Mouse (Mus musculus) midbrain, postnatal 0 days (tissue): ENCODE results near the gene D330045A20Rik. TPM values are rescaled to one million over a fixed set of nuclear protein-coding genes. Genes with fewer than 3 reads are reported as not detected.
A peak's percentile ranks its signal among the peaks of the same experiment; 100 is the strongest.
"Not testable (repeated sequence)": the region's sequence is repeated elsewhere in the genome, so short reads cannot be mapped to it uniquely, and the experiment has no call there.

ENCODE experiments used
- ATAC-seq: fragments of 200-750 bp; cut with Nextera tagmentation; 2 replicates; pipeline ENCODE4 v1.8.0; 2017; ENCODE audit warnings: moderate number of reproducible peaks, mild to moderate bottlenecking, moderate TSS enrichment, moderate library complexity; ENCODE audit not compliant: low FRiP score
- DNase-seq: peaks from one replicate; pipeline ENCODE4 v3.0.0-alpha.2; 2015; ENCODE audit warnings: low spot score
- H3K27ac ChIP-seq: fragments of 300-500 bp; sonication (generic); 2 replicates; pipeline ENCODE4 v1.5.1; 2014; ENCODE audit warnings: low read depth, mild to moderate bottlenecking, low read length, mixed read lengths
- H3K27me3 ChIP-seq: fragments of 300-500 bp; sonication (generic); 2 replicates; pipeline ENCODE4 v1.6.1; 2014; ENCODE audit warnings: low read length, control low read depth, mixed read lengths; ENCODE audit not compliant: insufficient read depth
- H3K36me3 ChIP-seq: fragments of 300-500 bp; sonication (generic); 2 replicates; pipeline ENCODE4 v1.6.1; 2014; ENCODE audit warnings: low read length, control low read depth, mixed read lengths; ENCODE audit not compliant: insufficient read depth
- H3K4me1 ChIP-seq: fragments of 300-500 bp; sonication (generic); 2 replicates; pipeline ENCODE4 v1.6.1; 2014; ENCODE audit warnings: mild to moderate bottlenecking, control low read depth, antibody characterized with exemption, low read length, mixed read lengths; ENCODE audit not compliant: insufficient read depth
- H3K4me2 ChIP-seq: fragments of 300-500 bp; sonication (generic); 2 replicates; pipeline ENCODE4 v1.6.1; 2014; ENCODE audit warnings: low read depth, mild to moderate bottlenecking, low read length, mixed read lengths; ENCODE audit not compliant: poor library complexity, severe bottlenecking
- H3K4me3 ChIP-seq: fragments of 300-500 bp; sonication (generic); 2 replicates; pipeline ENCODE4 v1.5.1; 2014; ENCODE audit warnings: low read depth, mild to moderate bottlenecking, low read length, moderate library complexity
- H3K9ac ChIP-seq: fragments of 300-500 bp; sonication (generic); replicated peaks from 2 replicates; pipeline ENCODE4 v1.6.1; 2014; ENCODE audit warnings: mild to moderate bottlenecking, low read length, moderate library complexity, mixed read lengths; ENCODE audit not compliant: poor library complexity, severe bottlenecking
- H3K9me3 ChIP-seq: fragments of 300-500 bp; sonication (generic); 2 replicates; pipeline ENCODE4 v1.6.1; 2016; ENCODE audit warnings: low read length, control low read depth
- CTCF ChIP-seq: IDR thresholded peaks from 2 replicates; pipeline ENCODE4 v1.5.1; 2016; ENCODE audit warnings: antibody characterized with exemption, mild to moderate bottlenecking
- WGBS: fragments of 180-500 bp; shearing (Covaris S2); extraction: QIAGEN DNeasy Blood & Tissue Kit; methylation state at CpG from one replicate; pipeline ENCODE4 v1.1.7; 2014; 5-methylcytosine and 5-hydroxymethylcytosine counted together
- polyA plus RNA-seq: library from polyadenylated mRNA; unstranded; fragments of >200 nt; fragmentation: Nextera tagmentation; extraction: Ambion mirVana; gene quantifications from 2 replicates; pipeline ENCODE4 v1.2.1, GENCODE M21; 2015
- total RNA-seq: library from RNA; depleted of rRNA; stranded (reverse); fragments of >200 nt; gene quantifications from 2 replicates; pipeline ENCODE4 v1.2.3, GENCODE M21; 2014; rRNA removed

The D330045A20Rik gene
- total RNA-seq (0.60 and 0.61 TPM in 2 replicates), polyA plus RNA-seq (1.4 and 1.7 TPM in 2 replicates)

DNA sequence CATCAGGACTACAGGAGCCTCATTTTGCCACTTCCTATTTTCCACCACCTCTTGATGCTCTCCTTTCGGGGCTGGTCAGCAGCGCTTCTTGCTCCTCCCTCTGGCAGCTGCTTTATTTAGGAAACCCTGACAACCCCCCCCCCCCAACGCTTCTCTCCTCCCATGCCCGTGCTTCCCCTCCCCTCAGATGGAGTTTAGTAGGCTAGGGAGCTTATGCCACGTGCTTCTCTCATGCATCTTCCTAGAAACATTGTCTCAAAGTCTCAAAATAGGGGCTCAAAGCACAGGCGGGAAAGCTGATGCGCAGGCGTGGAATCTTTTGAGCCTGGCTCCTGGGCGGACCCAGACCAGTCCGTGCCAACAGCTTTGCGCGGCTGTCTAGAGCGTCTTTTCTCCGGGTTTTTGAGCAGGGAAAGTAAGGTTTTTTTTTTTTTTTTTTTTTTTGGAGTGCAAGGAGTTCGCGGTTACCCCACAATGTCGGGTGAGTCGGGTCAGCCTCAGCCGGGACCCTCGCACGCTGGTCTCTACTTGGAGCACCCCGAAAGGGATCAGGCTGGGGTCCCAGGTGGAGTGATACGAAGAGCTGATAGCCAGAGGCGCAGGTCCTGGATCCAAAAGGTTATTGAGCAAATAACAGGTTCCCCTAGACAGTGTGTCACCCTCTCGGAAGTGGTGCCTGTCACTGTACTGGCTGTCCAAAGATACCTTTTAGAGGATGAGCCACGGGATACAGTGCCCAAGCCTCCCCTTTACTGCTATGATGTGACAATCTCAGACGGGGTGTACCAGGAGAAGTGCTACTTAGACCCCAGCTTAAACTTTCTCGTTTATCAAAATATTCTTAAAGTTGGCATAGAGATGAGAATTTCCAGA is at the start of gene D330045A20Rik:
TSS of gene D330045A20Rik (plus strand) at position 346 of the 873 bp plus-strand sequence.
- peak within 1 kb of the TSS; percentile 52 for H3K4me2 ChIP-seq
- no peaks in the 10 kb centered on the region for H3K36me3 ChIP-seq
- DNase-seq (peak; percentile 57), ATAC-seq (no peak; the same call in 1 of the 2 replicates)
- no peaks in the 10 kb centered on the region for H3K4me1 ChIP-seq
- H3K27ac ChIP-seq, result no peak within 1 kb of the TSS
- H3K9me3 ChIP-seq, result no peaks in the 10 kb centered on the region
- no peak within 1 kb of the TSS for H3K9ac ChIP-seq
- peaks cover 3% of the 10 kb centered on the region; the same call in 1 of the 2 replicates for H3K27me3 ChIP-seq
- peak within 1 kb of the TSS; percentile 36 for H3K4me3 ChIP-seq
- no peak for TF ChIP-seq CTCF
- WGBS, result 19% methylated on average over 28 of the region's 28 CpGs

- H3K9me3 ChIP-seq, result no peaks in the 10 kb centered on the region
- H3K4me1 ChIP-seq, result no peaks in the 10 kb centered on the region
- H3K4me2 ChIP-seq, result no peak overlapping the region
- no peaks in the 10 kb centered on the region for H3K36me3 ChIP-seq
- no peak overlapping the region for H3K27ac ChIP-seq
- H3K4me3 ChIP-seq, result no peak overlapping the region
- TF ChIP-seq CTCF, result no peak
- H3K27me3 ChIP-seq, result no peaks in the 10 kb centered on the region
- WGBS, result 78% methylated on average over 2 of the region's 2 CpGs
- H3K9ac ChIP-seq, result no peak overlapping the region
- ATAC-seq, result no peak
- DNase-seq, result no peak
Measured at GRCm38 (mm10) chrX:139432550-139432949, 47.6 kb upstream of the D330045A20Rik start.

DNA sequence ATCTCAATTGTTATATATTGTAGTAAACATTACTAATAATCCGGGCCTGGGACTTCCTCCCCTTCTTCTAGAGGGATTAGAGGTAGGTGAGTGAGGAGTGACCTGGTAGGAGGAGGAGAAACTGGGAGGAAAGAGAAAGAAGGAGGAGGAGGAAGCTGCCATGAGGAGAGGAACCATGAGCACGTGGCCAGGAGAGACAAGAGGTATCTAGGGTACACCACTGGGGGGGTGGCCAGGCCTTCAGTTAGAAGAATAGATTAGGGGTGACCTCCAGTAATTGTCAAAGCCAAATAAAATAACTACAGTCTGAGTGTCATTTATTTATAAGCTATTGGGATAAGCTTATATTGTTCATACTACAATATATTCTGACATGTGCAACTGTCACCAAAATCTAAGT is 45.0 kb upstream of the D330045A20Rik start:
- Histone ChIP-seq H3K27me3 (no peaks in the 10 kb centered on the region), H3K36me3 (no peaks in the 10 kb centered on the region), H3K27ac (no peak overlapping the region), H3K4me3 (no peak overlapping the region), H3K4me2 (no peak overlapping the region), H3K9ac (no peak overlapping the region), H3K4me1 (no peaks in the 10 kb centered on the region), H3K9me3 (no peaks in the 10 kb centered on the region)
- TF ChIP-seq CTCF, result no peak
- WGBS, result 53% methylated on average over 2 of the region's 2 CpGs
- DNase-seq (no peak), ATAC-seq (no peak)

GRCm38 (mm10) chrX:139441057-139441456 is 39.1 kb upstream of the D330045A20Rik start:
- WGBS, result 95% methylated on average over 22 of the region's 22 CpGs
- not testable (repeated sequence) for H3K9me3 ChIP-seq, ATAC-seq, DNase-seq, H3K27ac ChIP-seq, H3K27me3 ChIP-seq, H3K4me2 ChIP-seq, H3K9ac ChIP-seq, H3K4me1 ChIP-seq, H3K4me3 ChIP-seq, H3K36me3 ChIP-seq

- Histone ChIP-seq H3K9ac (no peak overlapping the region), H3K9me3 (no peaks in the 10 kb centered on the region), H3K4me2 (no peak overlapping the region), H3K4me1 (no peaks in the 10 kb centered on the region), H3K36me3 (no peaks in the 10 kb centered on the region), H3K27ac (no peak overlapping the region), H3K27me3 (no peaks in the 10 kb centered on the region), H3K4me3 (no peak overlapping the region)
- WGBS, result 77% methylated on average over 2 of the region's 2 CpGs
- TF ChIP-seq CTCF, result no peak
- ATAC-seq (no peak), DNase-seq (no peak)
Measured at GRCm38 (mm10) chrX:139456812-139457211, 23.4 kb upstream of the D330045A20Rik start.

GRCm38 (mm10) chrX:139482083-139482482 is 1.9 kb downstream of the D330045A20Rik start:
- TF ChIP-seq CTCF, result no peak
- Histone ChIP-seq H3K27me3 (peaks cover 3% of the 10 kb centered on the region; the same call in 1 of the 2 replicates), H3K27ac (no peak overlapping the region), H3K4me2 (no peak overlapping the region), H3K4me3 (no peak overlapping the region), H3K4me1 (no peaks in the 10 kb centered on the region), H3K9ac (no peak overlapping the region), H3K36me3 (no peaks in the 10 kb centered on the region), H3K9me3 (no peaks in the 10 kb centered on the region)
- DNase-seq, result no peak
- no peak for ATAC-seq
- 65% methylated on average over 7 of the region's 7 CpGs for WGBS
